Mouse (Mus musculus) E14TG2a.4 (cell line): ENCODE results near the gene Cds2.

Experiments
- CTCF ChIP-seq: conservative IDR thresholded peaks from 2 replicates; pipeline ENCODE4 v1.5.1; 2014; ENCODE audit warnings: low read length
- POU5F1 ChIP-seq: IDR thresholded peaks from 2 replicates; pipeline ENCODE4 v1.6.1; 2014; ENCODE audit warnings: low read length, borderline replicate concordance

- no peak for TF ChIP-seq CTCF
- no peak for TF ChIP-seq POU5F1
These were observed 74.3 kb downstream of the Cds2 start for GRCm38 (mm10) chr2:132337202-132337601.
